Mouse (Mus musculus): ENCODE data around the gene Gm10073.
A peak's percentile ranks its signal among the peaks of the same experiment; 100 is the strongest.
"Not testable (repeated sequence)": the region's sequence is repeated elsewhere in the genome, so short reads cannot be mapped to it uniquely, and the experiment has no call there.

Gene Gm10073

GRCm38 (mm10) chr8:106595623-106596022 lies 22.4 kb upstream of the Gm10073 start:
- DNase-seq = not testable (repeated sequence)

- DNase-seq = no peak
Observed at GRCm38 (mm10) chr8:106592458-106592857, 19.2 kb upstream of the Gm10073 start.

GRCm38 (mm10) chr8:106588443-106589431 lies 15.5 kb upstream of the Gm10073 start:
- DNase-seq = peak; percentile 43 to 48

GRCm38 (mm10) chr8:106586896-106587295 lies 13.6 kb upstream of the Gm10073 start:
- no peak for DNase-seq

GRCm38 (mm10) chr8:106585671-106586037 lies 12.4 kb upstream of the Gm10073 start:
- no peak for DNase-seq

- DNase-seq = peak; percentile 52 to 73
Observed at GRCm38 (mm10) chr8:106584942-106585670, 11.8 kb upstream of the Gm10073 start.

GRCm38 (mm10) chr8:106581344-106582088 lies 8.3 kb upstream of the Gm10073 start:
- peak in 1 of 2 experiments; percentile 49 for DNase-seq

GRCm38 (mm10) chr8:106579510-106579909 lies 6.2 kb upstream of the Gm10073 start:
- DNase-seq = no peak

GRCm38 (mm10) chr8:106576849-106577555 lies 3.7 kb upstream of the Gm10073 start:
- DNase-seq = peak; percentile 57 to 74

- DNase-seq = no peak
Observed at GRCm38 (mm10) chr8:106574283-106574682, 1.0 kb upstream of the Gm10073 start.

GRCm38 (mm10) chr8:106572175-106572574 lies 1.1 kb downstream of the Gm10073 start:
- DNase-seq = not testable (repeated sequence)

GRCm38 (mm10) chr8:106571551-106572172 lies 1.6 kb downstream of the Gm10073 start:
- DNase-seq = peak; percentile 48 to 70

GRCm38 (mm10) chr8:106570386-106570785 lies 2.9 kb downstream of the Gm10073 start:
- DNase-seq = peak; percentile 69 to 79

GRCm38 (mm10) chr8:106569006-106569405 lies 4.3 kb downstream of the Gm10073 start:
- DNase-seq = no peak

GRCm38 (mm10) chr8:106563691-106564182 lies 9.5 kb downstream of the Gm10073 start:
- DNase-seq = peak; percentile 37 to 45

- peak; percentile 82 to 86 for DNase-seq
Observed at GRCm38 (mm10) chr8:106561097-106561865, 12.0 kb downstream of the Gm10073 start.

GRCm38 (mm10) chr8:106559844-106560243 lies 13.4 kb downstream of the Gm10073 start:
- DNase-seq = no peak

GRCm38 (mm10) chr8:106556068-106556645 lies 17.1 kb downstream of the Gm10073 start:
- DNase-seq = no peak

- DNase-seq = no peak
Observed at GRCm38 (mm10) chr8:106554011-106554410, 19.2 kb downstream of the Gm10073 start.

- DNase-seq = no peak
Observed at GRCm38 (mm10) chr8:106550906-106551305, 22.4 kb downstream of the Gm10073 start.
